8 mouse cellular contexts compared by ENCODE assay signal in the genomic region with DNA sequence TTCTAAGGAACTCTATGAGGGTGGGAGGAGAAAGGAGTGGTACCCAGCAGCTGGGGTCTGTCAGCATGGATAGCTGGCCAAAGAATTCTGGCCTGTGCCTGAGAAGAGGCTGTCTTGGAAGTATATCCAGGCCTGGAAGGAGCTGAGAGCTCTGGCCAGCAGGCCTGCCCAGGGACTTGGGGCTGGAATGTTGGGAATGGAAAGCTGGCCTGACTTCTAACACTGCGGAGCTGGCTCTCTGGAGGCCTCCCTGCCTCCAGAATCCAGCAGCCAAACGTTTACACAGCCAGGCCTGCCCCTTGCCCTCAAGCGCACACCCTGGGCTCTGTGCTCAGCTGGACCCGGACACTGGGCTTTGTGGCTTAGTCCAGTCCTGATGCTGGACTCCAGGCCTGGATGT. TPM values are rescaled to one million over a fixed set of nuclear protein-coding genes. Genes with fewer than 3 reads are reported as not detected.
DNase-seq lines count a peak whose midpoint lies in the region; ATAC-seq and TF ChIP-seq lines count a peak whose summit lies in the region.

No protein-coding gene starts in this region.

- ATAC-seq in embryonic facial prominence, embryonic 15.5 days (ENCODE audit: insufficient number of reproducible peaks, low FRiP score, low TSS enrichment, low read depth): peak; percentile 26; the same call in 1 of the 2 replicates
- ATAC-seq in heart, postnatal 0 days (ENCODE audit: insufficient read depth, low read depth): peak; percentile 79
- ATAC-seq in limb, embryonic 13.5 days (ENCODE audit: low FRiP score, low read depth): peak; percentile 49
- no peak for ATAC-seq in megakaryocyte, adult 5-6 weeks (ENCODE audit: poor library complexity, severe bottlenecking)

- no peaks in the 10 kb centered on the region for H3K9me3 ChIP-seq in embryonic facial prominence, embryonic 15.5 days (replicated peaks)
- no peaks in the 10 kb centered on the region for H3K9me3 ChIP-seq in heart, postnatal 0 days (replicated peaks; ENCODE audit: control insufficient read depth, low read length)
- no peaks in the 10 kb centered on the region for H3K9me3 ChIP-seq in limb, embryonic 13.5 days

- H3K4me1 ChIP-seq in embryonic facial prominence, embryonic 15.5 days: peaks cover 18% of the 10 kb centered on the region
- peaks cover 6% of the 10 kb centered on the region; the same call in 1 of the 2 replicates for H3K4me1 ChIP-seq in heart, postnatal 0 days (ENCODE audit: control insufficient read depth, insufficient read depth)
- H3K4me1 ChIP-seq in limb, embryonic 13.5 days: peaks cover 15% of the 10 kb centered on the region; the same call in 1 of the 2 replicates

- no peak overlapping the region for H3K4me2 ChIP-seq in embryonic facial prominence, embryonic 15.5 days (replicated peaks)
- H3K4me2 ChIP-seq in heart, postnatal 0 days (ENCODE audit: low read depth, low read length): no peak overlapping the region
- no peak overlapping the region for H3K4me2 ChIP-seq in limb, embryonic 13.5 days (replicated peaks)

- TF ChIP-seq EP300 in heart, postnatal 0 days (IDR thresholded peaks at IDR 0.05; ENCODE audit: low read depth): no peak

- no peak overlapping the region for H3K9ac ChIP-seq in embryonic facial prominence, embryonic 15.5 days
- no peak overlapping the region for H3K9ac ChIP-seq in heart, postnatal 0 days (replicated peaks; ENCODE audit: low read depth, low read length)
- peak overlapping the region; percentile 25; the same call in 1 of the 2 replicates for H3K9ac ChIP-seq in limb, embryonic 13.5 days

- peak; percentile 63 for DNase-seq in Muller cell, postnatal 12 days (ENCODE audit: inconsistent ontology term)
- DNase-seq in heart, postnatal 0 days (ENCODE audit: low spot score): peak; percentile 59
- no peak for DNase-seq in MN1 (ENCODE audit: low spot score)
- no peak for DNase-seq in cerebellum, postnatal 25 days
- no peak for DNase-seq in thymus, postnatal 36 days

- no peaks in the 10 kb centered on the region for H3K27me3 ChIP-seq in embryonic facial prominence, embryonic 15.5 days
- no peaks in the 10 kb centered on the region for H3K27me3 ChIP-seq in heart, postnatal 0 days (ENCODE audit: control insufficient read depth, insufficient read depth, low read length)
- no peaks in the 10 kb centered on the region for H3K27me3 ChIP-seq in limb, embryonic 13.5 days

- 59% methylated on average over 4 of the region's 4 CpGs for WGBS in embryonic facial prominence, embryonic 15.5 days
- 27% methylated on average over 4 of the region's 4 CpGs for WGBS in heart, postnatal 0 days
- 60% methylated on average over 4 of the region's 4 CpGs for WGBS in limb, embryonic 13.5 days

- H3K4me3 ChIP-seq in embryonic facial prominence, embryonic 15.5 days (replicated peaks): no peak overlapping the region
- no peak overlapping the region for H3K4me3 ChIP-seq in heart, postnatal 0 days (ENCODE audit: low read depth, low read length)
- H3K4me3 ChIP-seq in limb, embryonic 13.5 days: no peak overlapping the region

- H3K36me3 ChIP-seq in embryonic facial prominence, embryonic 15.5 days: 0 out of 2 replicates have a peak, but pooled peaks cover 4% of the 10 kb centered on the region
- no peaks in the 10 kb centered on the region for H3K36me3 ChIP-seq in heart, postnatal 0 days (replicated peaks; ENCODE audit: control insufficient read depth, insufficient read depth, low read length)
- H3K36me3 ChIP-seq in limb, embryonic 13.5 days: peaks cover 29% of the 10 kb centered on the region

- no peak for TF ChIP-seq CTCF in heart, postnatal 0 days (IDR thresholded peaks at IDR 0.05; ENCODE audit: low read depth)

- peak overlapping the region; percentile 66 for H3K27ac ChIP-seq in embryonic facial prominence, embryonic 15.5 days (replicated peaks)
- peak overlapping the region; percentile 41 for H3K27ac ChIP-seq in heart, postnatal 0 days (ENCODE audit: low read depth)
- H3K27ac ChIP-seq in limb, embryonic 13.5 days: no peak overlapping the region; the same call in 1 of the 2 replicates

RNA-seq across cellular contexts. Expression of gene Nkd1, which starts 34.5 kb away (rescaled TPM):
- polyA plus RNA-seq in embryonic facial prominence, embryonic 15.5 days (2015; fragmentation: Nextera tagmentation; extraction: Ambion mirVana): 92.6 and 92.9 TPM in 2 replicates
- 6.8 and 14.5 TPM in 2 replicates for total RNA-seq in heart, postnatal 0 days (2014; rRNA removed; ENCODE audit: low replicate concordance)
- polyA plus RNA-seq in heart, postnatal 0 days (2015; fragmentation: Nextera tagmentation; extraction: Ambion mirVana): 5.3 and 5.5 TPM in 2 replicates
- polyA plus RNA-seq in limb, embryonic 13.5 days (2015; fragmentation: Nextera tagmentation; extraction: Ambion mirVana): 58.4 and 64.2 TPM in 2 replicates
- total RNA-seq in megakaryocyte, adult 5-6 weeks (2015): not detected in 2 replicates
- 0.07 TPM in 1 of 2 replicates, not detected in the other for total RNA-seq in megakaryocyte, adult 5-6 weeks (2017)

Comparison
In these comparisons a context has a peak if more than half of its experiments do, and no peak if none do; other contexts are left out.
1. DNase-seq: peak in Muller cell, postnatal 12 days (single experiment) and heart, postnatal 0 days (single experiment); none in MN1 (single experiment), cerebellum, postnatal 25 days (0 of 2) and thymus, postnatal 36 days (0 of 2).